Mouse (Mus musculus): ENCODE results near the gene Npff. TPM values are rescaled to one million over a fixed set of nuclear protein-coding genes. Genes with fewer than 3 reads are reported as not detected.

Gene Npff
- polyA plus RNA-seq, 1 experiment from 2014 or later, result 2.9 TPM

GRCm38 (mm10) chr15:102474520-102474919, 50.2 kb downstream of the Npff start:
- no peak overlapping the region for H3K4me3 ChIP-seq (replicated peaks; ENCODE audit: low read length)
- no peak for ATAC-seq
- no peaks in the 10 kb centered on the region for H3K9me3 ChIP-seq (ENCODE audit: control insufficient read depth, low read length)
- H3K4me1 ChIP-seq (replicated peaks; ENCODE audit: control insufficient read depth, insufficient read depth, low read length), result peaks cover 9% of the 10 kb centered on the region
- WGBS, result 93% methylated on average over 2 of the region's 2 CpGs
- peaks cover 33% of the 10 kb centered on the region for H3K36me3 ChIP-seq (ENCODE audit: control insufficient read depth, insufficient read depth)
- H3K27ac ChIP-seq (ENCODE audit: low read length), result no peak overlapping the region
- no peaks in the 10 kb centered on the region for H3K27me3 ChIP-seq (replicated peaks; ENCODE audit: control insufficient read depth, insufficient read depth, low read length)
- H3K4me2 ChIP-seq (ENCODE audit: low read length), result no peak overlapping the region
- no peak overlapping the region for H3K9ac ChIP-seq (replicated peaks; ENCODE audit: low read depth, low read length)

Other genes with a start within 250 kb of the Npff start
- 50.6 and 52.8 TPM in 2 replicates for gene Mfsd5, start 245.5 kb downstream of the Npff start, polyA plus RNA-seq (2015; fragmentation: Nextera tagmentation; extraction: Ambion mirVana)
- 10.9 and 11.7 TPM in 2 replicates for gene Espl1, start 228.7 kb downstream of the Npff start, polyA plus RNA-seq (2015; fragmentation: Nextera tagmentation; extraction: Ambion mirVana)
- gene Pfdn5, start 198.8 kb downstream of the Npff start, polyA plus RNA-seq (2015; fragmentation: Nextera tagmentation; extraction: Ambion mirVana), result 429 and 443 TPM in 2 replicates
- gene Myg1, start 193.2 kb downstream of the Npff start, polyA plus RNA-seq (2015; fragmentation: Nextera tagmentation; extraction: Ambion mirVana), result 105 and 111 TPM in 2 replicates
- 42.0 and 44.7 TPM in 2 replicates for gene Aaas, start 174.2 kb downstream of the Npff start, polyA plus RNA-seq (2015; fragmentation: Nextera tagmentation; extraction: Ambion mirVana)
- gene Sp7, start 157.8 kb downstream of the Npff start, polyA plus RNA-seq (2015; fragmentation: Nextera tagmentation; extraction: Ambion mirVana), result 0.38 and 1.1 TPM in 2 replicates
- gene Sp1, start 118.8 kb downstream of the Npff start, polyA plus RNA-seq (2015; fragmentation: Nextera tagmentation; extraction: Ambion mirVana), result 5.0 and 5.9 TPM in 2 replicates
- gene Amhr2, start 79.6 kb downstream of the Npff start, polyA plus RNA-seq (2015; fragmentation: Nextera tagmentation; extraction: Ambion mirVana), result 0.32 and 0.58 TPM in 2 replicates
- 79.0 and 80.9 TPM in 2 replicates for gene Prr13, start 65.9 kb downstream of the Npff start, polyA plus RNA-seq (2015; fragmentation: Nextera tagmentation; extraction: Ambion mirVana)
- 144 and 149 TPM in 2 replicates for gene Pcbp2, start 54.4 kb downstream of the Npff start, polyA plus RNA-seq (2015; fragmentation: Nextera tagmentation; extraction: Ambion mirVana)
- 17.3 and 22.2 TPM in 2 replicates for gene Gm10337, start 21.2 kb downstream of the Npff start, polyA plus RNA-seq (2015; fragmentation: Nextera tagmentation; extraction: Ambion mirVana)
- 58.7 and 69.5 TPM in 2 replicates for gene Map3k12, start 7.9 kb downstream of the Npff start, polyA plus RNA-seq (2015; fragmentation: Nextera tagmentation; extraction: Ambion mirVana)
- gene Tarbp2, start 6.8 kb downstream of the Npff start, polyA plus RNA-seq (2015; fragmentation: Nextera tagmentation; extraction: Ambion mirVana), result 97.2 and 114 TPM in 2 replicates
- not detected in 2 replicates for gene Gm28047, start 100.1 kb upstream of the Npff start, polyA plus RNA-seq (2015; fragmentation: Nextera tagmentation; extraction: Ambion mirVana)
- 26.8 and 27.5 TPM in 2 replicates for gene Atf7, start 100.5 kb upstream of the Npff start, polyA plus RNA-seq (2015; fragmentation: Nextera tagmentation; extraction: Ambion mirVana)
- gene Atp5g2, start 147.4 kb upstream of the Npff start, polyA plus RNA-seq (2015; fragmentation: Nextera tagmentation; extraction: Ambion mirVana), result 50.4 and 56.5 TPM in 2 replicates
- 80.6 and 87.7 TPM in 2 replicates for gene Calcoco1, start 197.2 kb upstream of the Npff start, polyA plus RNA-seq (2015; fragmentation: Nextera tagmentation; extraction: Ambion mirVana)

Measured in forebrain, embryonic 16.5 days (tissue).